Mouse (Mus musculus): Measurements from ENCODE around the gene Gm5127. TPM values are rescaled to one million over a fixed set of nuclear protein-coding genes. Genes with fewer than 3 reads are reported as not detected.

Gm5127 gene
- polyA plus RNA-seq, 1 experiment, result 0.15 TPM

Other genes with a start within 250 kb of the Gm5127 start
- 0.03 TPM in 1 of 2 replicates, not detected in the other for gene Fndc3c1, start 97.8 kb upstream of the Gm5127 start, polyA plus RNA-seq (2012; rRNA removed)
- gene Cysltr1, start 20.5 kb downstream of the Gm5127 start, polyA plus RNA-seq (2012; rRNA removed), result 2.5 and 3.5 TPM in 2 replicates

All from urinary bladder, adult 2 months (tissue).